In genomic region chr13:34776767-34777166, GRCm38 (mm10) we compare ENCODE assay signal across 20 mouse cellular contexts. TPM values are rescaled to one million over a fixed set of nuclear protein-coding genes. Genes with fewer than 3 reads are reported as not detected.
"Had no signal": no experiment of that assay in that cellular context is flagged by ENCODE, and none has a peak within 500 bp of the region (broad histone marks: within the 10 kb centered on the region; RNA-seq: fewer than 3 reads in every experiment).

No protein-coding gene starts in this region.

- H3K9me3 ChIP-seq: limb, embryonic 10.5 days; liver, embryonic 15.5 days; lung, embryonic 15.5 days; midbrain, embryonic 15.5 days; neural tube, embryonic 13.5 days; stomach, embryonic 15.5 days had no signal

- H3K4me3 ChIP-seq: left cerebral cortex, adult 2 months; limb, embryonic 10.5 days; liver, embryonic 15.5 days; lung, embryonic 15.5 days; midbrain, embryonic 15.5 days; neural tube, embryonic 13.5 days; stomach, embryonic 15.5 days had no signal

- ATAC-seq: intestine, postnatal 0 days; midbrain, embryonic 15.5 days had no signal

- H3K4me1 ChIP-seq: midbrain, embryonic 15.5 days had no signal

- H3K9ac ChIP-seq: liver, embryonic 15.5 days; lung, embryonic 15.5 days; midbrain, embryonic 15.5 days; neural tube, embryonic 13.5 days; stomach, embryonic 15.5 days had no signal

- DNase-seq: kidney, adult 8-10 months; kidney, postnatal 25 days; right cerebral cortex, postnatal 4 days; spleen, adult 18-20 months; thymus, adult 2 months; thymus, postnatal 25 days had no signal

- H3K4me2 ChIP-seq: liver, embryonic 11.5 days; liver, embryonic 15.5 days; lung, embryonic 15.5 days; midbrain, embryonic 15.5 days; neural tube, embryonic 13.5 days; stomach, embryonic 15.5 days had no signal

- H3K27me3 ChIP-seq: lung, embryonic 15.5 days; midbrain, embryonic 15.5 days; neural tube, embryonic 13.5 days; stomach, embryonic 15.5 days had no signal

- H3K27ac ChIP-seq: left cerebral cortex, adult 2 months; limb, embryonic 10.5 days; liver, embryonic 15.5 days; lung, embryonic 15.5 days; midbrain, embryonic 15.5 days; neural tube, embryonic 13.5 days; stomach, embryonic 15.5 days had no signal

- H3K36me3 ChIP-seq: limb, embryonic 10.5 days; liver, embryonic 15.5 days; lung, embryonic 15.5 days; midbrain, embryonic 15.5 days; neural tube, embryonic 13.5 days; stomach, embryonic 15.5 days had no signal

RNA-seq across cellular contexts. Expression of gene Fam50b, which starts 42.1 kb away (rescaled TPM):
- total RNA-seq: layer of hippocampus, postnatal 25 days; left cerebral cortex, adult 2 months; left cerebral cortex, postnatal 14 days; megakaryocyte-erythroid progenitor cell, adult 5-6 weeks had no signal
- polyA plus RNA-seq: kidney, embryonic 16.5 days; limb, embryonic 14.5 days; liver, embryonic 11.5 days; lung, embryonic 15.5 days; neural tube, embryonic 13.5 days; stomach, embryonic 15.5 days; thymus, adult 2 months had no signal
